Mouse (Mus musculus) hindbrain, embryonic 12.5 days (tissue): ENCODE results near the gene Cfap58. TPM values are rescaled to one million over a fixed set of nuclear protein-coding genes. Genes with fewer than 3 reads are reported as not detected.

ENCODE experiments used
- ATAC-seq: fragments of 200-750 bp; cut with Nextera tagmentation; 2 replicates; pipeline ENCODE4 v1.8.0; 2017; ENCODE audit warnings: moderate TSS enrichment; ENCODE audit not compliant: low FRiP score
- H3K27ac ChIP-seq: fragments of 300-500 bp; sonication (generic); 2 replicates; pipeline ENCODE4 v1.5.1; 2016; ENCODE audit warnings: mild to moderate bottlenecking
- H3K27me3 ChIP-seq: fragments of 300-500 bp; sonication (generic); 2 replicates; pipeline ENCODE4 v1.6.1; 2016; ENCODE audit warnings: mild to moderate bottlenecking
- H3K36me3 ChIP-seq: fragments of 300-500 bp; sonication (generic); 2 replicates; pipeline ENCODE4 v1.6.1; 2016; ENCODE audit warnings: mild to moderate bottlenecking
- H3K4me1 ChIP-seq: fragments of 300-500 bp; sonication (generic); 2 replicates; pipeline ENCODE4 v1.6.1; 2016
- H3K4me2 ChIP-seq: fragments of 300-500 bp; sonication (generic); replicated peaks from 2 replicates; pipeline ENCODE4 v1.6.1; 2016; ENCODE audit warnings: mild to moderate bottlenecking
- H3K4me3 ChIP-seq: fragments of 300-500 bp; sonication (generic); 2 replicates; pipeline ENCODE4 v1.5.1; 2016; ENCODE audit warnings: mild to moderate bottlenecking
- H3K9ac ChIP-seq: fragments of 300-500 bp; sonication (generic); 2 replicates; pipeline ENCODE4 v1.6.1; 2016; ENCODE audit warnings: mild to moderate bottlenecking, moderate library complexity
- H3K9me3 ChIP-seq: fragments of 300-500 bp; sonication (generic); replicated peaks from 2 replicates; pipeline ENCODE4 v1.6.1; 2016; ENCODE audit warnings: mild to moderate bottlenecking
- WGBS: fragments of 180-500 bp; shearing (Covaris S2); methylation state at CpG from one replicate; pipeline ENCODE4 v1.1.7; 2016; 5-methylcytosine and 5-hydroxymethylcytosine counted together
- polyA plus RNA-seq: library from polyadenylated mRNA; unstranded; fragments of >200 nt; fragmentation: Nextera tagmentation; extraction: Ambion mirVana; gene quantifications from 2 replicates; pipeline ENCODE4 v1.2.1, GENCODE M21; 2016

The Cfap58 gene
- polyA plus RNA-seq, 1 experiment from 2014 or later = 0.30 TPM

- H3K4me3 ChIP-seq = no peak overlapping the region
- no peaks in the 10 kb centered on the region for H3K36me3 ChIP-seq
- ATAC-seq = peak; percentile 67
- WGBS = 45% methylated on average over 23 of the region's 23 CpGs
- peak overlapping the region; percentile 23 for H3K4me2 ChIP-seq
- H3K27me3 ChIP-seq = no peaks in the 10 kb centered on the region
- no peak overlapping the region for H3K9ac ChIP-seq
- no peak overlapping the region for H3K27ac ChIP-seq
- no peaks in the 10 kb centered on the region for H3K9me3 ChIP-seq
- H3K4me1 ChIP-seq = no peaks in the 10 kb centered on the region
These were observed 9.5 kb downstream of the Cfap58 start for GRCm38 (mm10) chr19:47946821-47947465.

- no peaks in the 10 kb centered on the region for H3K36me3 ChIP-seq
- H3K27ac ChIP-seq = no peak overlapping the region
- H3K4me3 ChIP-seq = no peak overlapping the region
- H3K9me3 ChIP-seq = no peaks in the 10 kb centered on the region
- 87% methylated on average over 7 of the region's 7 CpGs for WGBS
- H3K4me2 ChIP-seq = no peak overlapping the region
- no peak for ATAC-seq
- H3K4me1 ChIP-seq = peaks cover 4% of the 10 kb centered on the region; the same call in 1 of the 2 replicates
- H3K9ac ChIP-seq = no peak overlapping the region
- H3K27me3 ChIP-seq = no peaks in the 10 kb centered on the region
These were observed 13.5 kb downstream of the Cfap58 start for GRCm38 (mm10) chr19:47950946-47951345.

- no peak overlapping the region; the same call in 1 of the 2 replicates for H3K27ac ChIP-seq
- no peak for ATAC-seq
- H3K36me3 ChIP-seq = no peaks in the 10 kb centered on the region
- peaks cover 4% of the 10 kb centered on the region; the same call in 1 of the 2 replicates for H3K4me1 ChIP-seq
- no peak overlapping the region for H3K9ac ChIP-seq
- 58% methylated on average over 9 of the region's 9 CpGs for WGBS
- H3K9me3 ChIP-seq = no peaks in the 10 kb centered on the region
- no peaks in the 10 kb centered on the region for H3K27me3 ChIP-seq
- H3K4me3 ChIP-seq = no peak overlapping the region
- H3K4me2 ChIP-seq = no peak overlapping the region
These were observed 15.7 kb downstream of the Cfap58 start for GRCm38 (mm10) chr19:47953169-47953568.

- Histone ChIP-seq H3K4me2 (no peak overlapping the region), H3K27ac (no peak overlapping the region), H3K4me1 (peaks cover under 1% of the 10 kb centered on the region; the same call in 1 of the 2 replicates), H3K27me3 (no peaks in the 10 kb centered on the region), H3K9me3 (no peaks in the 10 kb centered on the region), H3K4me3 (no peak overlapping the region), H3K9ac (no peak overlapping the region), H3K36me3 (no peaks in the 10 kb centered on the region)
- no peak for ATAC-seq
- 70% methylated on average over 13 of the region's 13 CpGs for WGBS
These were observed 20.7 kb downstream of the Cfap58 start for GRCm38 (mm10) chr19:47958181-47958580.

GRCm38 (mm10) chr19:47968993-47969659 is 31.7 kb downstream of the Cfap58 start:
- WGBS = 34% methylated on average over 17 of the region's 17 CpGs
- Histone ChIP-seq H3K36me3 (no peaks in the 10 kb centered on the region), H3K27ac (no peak overlapping the region), H3K9ac (no peak overlapping the region), H3K27me3 (no peaks in the 10 kb centered on the region), H3K9me3 (no peaks in the 10 kb centered on the region; the same call in none of the 2 replicates), H3K4me3 (no peak overlapping the region), H3K4me1 (peaks cover 10% of the 10 kb centered on the region), H3K4me2 (peak overlapping the region; percentile 37)
- peak; percentile 71 for ATAC-seq

GRCm38 (mm10) chr19:47971066-47971465 is 33.6 kb downstream of the Cfap58 start:
- 82% methylated on average over 8 of the region's 8 CpGs for WGBS
- Histone ChIP-seq H3K36me3 (no peaks in the 10 kb centered on the region), H3K9ac (no peak overlapping the region), H3K9me3 (no peaks in the 10 kb centered on the region), H3K4me2 (no peak overlapping the region), H3K27me3 (no peaks in the 10 kb centered on the region), H3K4me1 (peaks cover 10% of the 10 kb centered on the region), H3K4me3 (no peak overlapping the region), H3K27ac (no peak overlapping the region)
- ATAC-seq = no peak

- H3K27ac ChIP-seq = no peak overlapping the region
- WGBS = 65% methylated on average over 15 of the region's 15 CpGs
- no peak overlapping the region for H3K9ac ChIP-seq
- peaks cover 11% of the 10 kb centered on the region; the same call in 1 of the 2 replicates for H3K4me1 ChIP-seq
- H3K4me2 ChIP-seq = no peak overlapping the region
- H3K9me3 ChIP-seq = no peaks in the 10 kb centered on the region
- H3K27me3 ChIP-seq = no peaks in the 10 kb centered on the region
- H3K4me3 ChIP-seq = no peak overlapping the region
- no peaks in the 10 kb centered on the region for H3K36me3 ChIP-seq
- peak; percentile 40; the same call in 1 of the 2 replicates for ATAC-seq
These were observed 40.7 kb downstream of the Cfap58 start for GRCm38 (mm10) chr19:47978109-47978701.

GRCm38 (mm10) chr19:47979446-47979845 is 42.0 kb downstream of the Cfap58 start:
- H3K27ac ChIP-seq = no peak overlapping the region
- no peak overlapping the region for H3K4me2 ChIP-seq
- ATAC-seq = no peak
- no peaks in the 10 kb centered on the region for H3K27me3 ChIP-seq
- no peaks in the 10 kb centered on the region for H3K9me3 ChIP-seq
- H3K4me1 ChIP-seq = peaks cover 11% of the 10 kb centered on the region; the same call in 1 of the 2 replicates
- H3K9ac ChIP-seq = no peak overlapping the region
- WGBS = 80% methylated on average over 6 of the region's 6 CpGs
- H3K36me3 ChIP-seq = no peaks in the 10 kb centered on the region
- no peak overlapping the region for H3K4me3 ChIP-seq

GRCm38 (mm10) chr19:47980241-47980640 is 42.8 kb downstream of the Cfap58 start:
- H3K27ac ChIP-seq = no peak overlapping the region
- H3K4me2 ChIP-seq = no peak overlapping the region
- no peak overlapping the region for H3K9ac ChIP-seq
- no peaks in the 10 kb centered on the region for H3K9me3 ChIP-seq
- no peaks in the 10 kb centered on the region for H3K36me3 ChIP-seq
- WGBS = 65% methylated on average over 10 of the region's 10 CpGs
- ATAC-seq = no peak
- no peaks in the 10 kb centered on the region for H3K27me3 ChIP-seq
- H3K4me1 ChIP-seq = peaks cover 11% of the 10 kb centered on the region; the same call in 1 of the 2 replicates
- H3K4me3 ChIP-seq = no peak overlapping the region

- Histone ChIP-seq H3K27me3 (no peaks in the 10 kb centered on the region), H3K4me2 (no peak overlapping the region), H3K9ac (no peak overlapping the region), H3K4me3 (no peak overlapping the region), H3K4me1 (peaks cover 8% of the 10 kb centered on the region; the same call in 1 of the 2 replicates), H3K27ac (no peak overlapping the region), H3K36me3 (no peaks in the 10 kb centered on the region), H3K9me3 (no peaks in the 10 kb centered on the region)
- ATAC-seq = no peak
- WGBS = 90% methylated on average over 15 of the region's 15 CpGs
These were observed 48.2 kb downstream of the Cfap58 start for GRCm38 (mm10) chr19:47985606-47986213.

GRCm38 (mm10) chr19:47987986-47988385 is 50.5 kb downstream of the Cfap58 start:
- Histone ChIP-seq H3K4me2 (no peak overlapping the region), H3K36me3 (no peaks in the 10 kb centered on the region), H3K4me1 (peaks cover 8% of the 10 kb centered on the region; the same call in 1 of the 2 replicates), H3K27ac (no peak overlapping the region), H3K9ac (no peak overlapping the region), H3K9me3 (no peaks in the 10 kb centered on the region), H3K4me3 (no peak overlapping the region), H3K27me3 (no peaks in the 10 kb centered on the region)
- no peak for ATAC-seq
- 85% methylated on average over 11 of the region's 11 CpGs for WGBS

- Histone ChIP-seq H3K36me3 (no peaks in the 10 kb centered on the region), H3K27me3 (no peaks in the 10 kb centered on the region), H3K27ac (no peak overlapping the region), H3K9ac (no peak overlapping the region), H3K4me1 (peaks cover 8% of the 10 kb centered on the region; the same call in 1 of the 2 replicates), H3K4me2 (no peak overlapping the region), H3K4me3 (no peak overlapping the region), H3K9me3 (peaks cover 3% of the 10 kb centered on the region; the same call in 1 of the 2 replicates)
- 31% methylated on average over 16 of the region's 16 CpGs for whole genome bisulfite sequencing
- no peak; the same call in 1 of the 2 replicates for ATAC-seq
These were observed 51.0 kb downstream of the Cfap58 start for GRCm38 (mm10) chr19:47988456-47988855.
